Mouse (Mus musculus): ENCODE measurements around the gene Cdk2ap1. TPM values are rescaled to one million over a fixed set of nuclear protein-coding genes. Genes with fewer than 3 reads are reported as not detected.
"Not testable (repeated sequence)": the region's sequence is repeated elsewhere in the genome, so short reads cannot be mapped to it uniquely, and the experiment has no call there.

Cdk2ap1 gene
- polyA plus RNA-seq, 1 experiment: 41.5 TPM

DNA sequence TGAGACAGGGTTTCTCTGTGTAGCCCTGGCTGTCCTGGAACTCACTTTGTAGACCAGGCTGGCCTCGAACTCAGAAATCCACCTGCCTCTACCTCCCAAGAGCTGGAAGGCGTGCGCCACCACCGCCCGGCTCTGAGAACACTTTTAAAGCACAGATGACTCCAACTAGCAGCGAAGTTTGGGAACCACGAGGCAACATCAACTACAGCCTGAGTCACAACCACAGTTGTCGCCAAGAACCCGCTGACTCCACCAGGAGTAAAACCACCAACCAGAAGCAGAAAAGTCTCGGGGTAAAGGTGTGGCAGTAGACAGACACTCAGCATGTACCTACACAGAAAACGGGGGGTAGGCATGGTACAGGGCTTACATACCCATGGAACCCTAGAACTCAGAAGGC lies 52.8 kb downstream of the Cdk2ap1 start:
- no peaks in the 10 kb centered on the region for H3K27me3 ChIP-seq (ENCODE audit: control insufficient read depth, insufficient read depth, low read length)
- TF ChIP-seq CTCF (IDR thresholded peaks at IDR 0.05; ENCODE audit: control insufficient read depth, insufficient read depth, insufficient replicate concordance, low read depth, low read length) (no peak), POLR2A (IDR thresholded peaks at IDR 0.05; ENCODE audit: control insufficient read depth, low read depth, low read length) (no peak)
- H3K36me3 ChIP-seq (ENCODE audit: control insufficient read depth, insufficient read depth, low read length): peaks cover 3% of the 10 kb centered on the region; the same call in 1 of the 2 replicates
- H3K4me1 ChIP-seq (ENCODE audit: control insufficient read depth, insufficient read depth, low read length): no peaks in the 10 kb centered on the region; the same call in 1 of the 2 replicates
- H3K4me3 ChIP-seq (ENCODE audit: control insufficient read depth, low read depth, low read length): no peak overlapping the region
- no peak overlapping the region for H3K27ac ChIP-seq (ENCODE audit: control insufficient read depth, insufficient read depth, low read depth, low read length)

GRCm38 (mm10) chr5:124309155-124309554 lies 53.7 kb downstream of the Cdk2ap1 start:
- no peak overlapping the region for H3K4me3 ChIP-seq (ENCODE audit: control insufficient read depth, low read depth, low read length)
- no peaks in the 10 kb centered on the region; the same call in 1 of the 2 replicates for H3K4me1 ChIP-seq (ENCODE audit: control insufficient read depth, insufficient read depth, low read length)
- no peak overlapping the region for H3K27ac ChIP-seq (ENCODE audit: control insufficient read depth, insufficient read depth, low read depth, low read length)
- H3K27me3 ChIP-seq (ENCODE audit: control insufficient read depth, insufficient read depth, low read length): no peaks in the 10 kb centered on the region
- H3K36me3 ChIP-seq (ENCODE audit: control insufficient read depth, insufficient read depth, low read length): peaks cover 3% of the 10 kb centered on the region; the same call in 1 of the 2 replicates
- TF ChIP-seq POLR2A (IDR thresholded peaks at IDR 0.05; ENCODE audit: control insufficient read depth, low read depth, low read length): no peak
- TF ChIP-seq CTCF (IDR thresholded peaks at IDR 0.05; ENCODE audit: control insufficient read depth, insufficient read depth, insufficient replicate concordance, low read depth, low read length): no peak

DNA sequence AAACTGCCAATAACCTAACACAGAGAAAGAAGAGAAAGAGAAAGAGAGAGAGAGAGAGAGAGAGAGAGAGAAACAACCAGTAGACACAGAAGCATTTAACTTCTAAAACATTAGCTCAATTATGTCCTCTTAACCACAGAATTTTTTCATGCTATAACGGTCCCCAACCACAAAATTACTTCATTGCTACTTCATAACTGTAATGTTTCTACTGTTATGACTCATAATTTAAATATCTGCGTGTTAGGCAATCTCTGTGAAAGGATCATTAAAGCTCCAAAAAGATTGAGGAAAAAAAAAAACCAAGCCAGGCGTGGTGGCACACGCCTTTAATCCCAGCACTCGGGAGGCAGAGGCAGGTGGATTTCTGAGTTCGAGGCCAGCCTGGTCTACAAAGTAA lies 60.0 kb downstream of the Cdk2ap1 start:
- H3K4me1 ChIP-seq (ENCODE audit: control insufficient read depth, insufficient read depth, low read length); H3K36me3 ChIP-seq (ENCODE audit: control insufficient read depth, insufficient read depth, low read length); H3K4me3 ChIP-seq (ENCODE audit: control insufficient read depth, low read depth, low read length); H3K27ac ChIP-seq (ENCODE audit: control insufficient read depth, insufficient read depth, low read depth, low read length); H3K27me3 ChIP-seq (ENCODE audit: control insufficient read depth, insufficient read depth, low read length): not testable (repeated sequence)

DNA sequence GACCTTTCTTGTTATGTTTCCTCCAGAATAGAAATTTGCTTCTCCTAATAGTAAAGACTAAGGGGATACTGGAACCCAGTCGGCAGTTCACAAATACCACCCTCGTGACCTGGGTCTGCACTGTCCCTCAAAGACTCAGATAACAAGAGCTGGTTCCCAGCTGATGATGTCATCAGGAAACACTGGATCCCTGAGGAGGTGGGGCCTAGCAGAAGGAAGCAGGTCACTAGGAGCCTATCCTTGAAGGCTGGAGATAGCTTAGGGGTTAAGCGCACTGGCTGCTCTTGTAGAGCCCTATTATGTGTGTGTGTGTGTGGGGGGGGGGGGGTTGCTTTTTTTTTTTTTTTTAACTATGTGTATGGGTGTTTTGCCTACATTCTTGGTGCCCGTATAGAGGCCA lies 62.8 kb downstream of the Cdk2ap1 start:
- TF ChIP-seq POLR2A (IDR thresholded peaks at IDR 0.05; ENCODE audit: control insufficient read depth, low read depth, low read length) (no peak), CTCF (IDR thresholded peaks at IDR 0.05; ENCODE audit: control insufficient read depth, insufficient read depth, insufficient replicate concordance, low read depth, low read length) (no peak)
- H3K27ac ChIP-seq (ENCODE audit: control insufficient read depth, insufficient read depth, low read depth, low read length): no peak overlapping the region
- peaks cover 2% of the 10 kb centered on the region for H3K36me3 ChIP-seq (ENCODE audit: control insufficient read depth, insufficient read depth, low read length)
- no peaks in the 10 kb centered on the region for H3K27me3 ChIP-seq (ENCODE audit: control insufficient read depth, insufficient read depth, low read length)
- no peak overlapping the region for H3K4me3 ChIP-seq (ENCODE audit: control insufficient read depth, low read depth, low read length)
- no peaks in the 10 kb centered on the region for H3K4me1 ChIP-seq (ENCODE audit: control insufficient read depth, insufficient read depth, low read length)

DNA sequence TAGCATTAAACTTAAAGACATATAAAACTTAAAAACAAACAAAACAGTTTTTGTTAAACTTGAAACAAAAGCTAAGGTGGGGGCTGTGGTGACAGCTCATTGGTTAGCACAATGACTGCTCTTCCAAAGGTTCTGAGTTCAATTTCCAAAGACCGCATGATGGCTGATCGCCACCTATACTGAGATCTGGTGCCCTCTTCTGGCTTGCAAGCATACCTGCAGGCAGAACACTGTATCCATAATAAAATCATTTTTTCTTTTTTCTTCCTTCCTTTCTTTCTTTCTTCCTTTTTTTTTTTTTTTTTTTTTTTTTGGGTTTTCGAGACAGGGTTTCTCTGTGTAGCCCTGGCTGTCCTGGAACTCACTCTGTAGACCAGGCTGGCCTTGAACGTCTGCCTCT lies 63.6 kb downstream of the Cdk2ap1 start:
- not testable (repeated sequence) for H3K36me3 ChIP-seq (ENCODE audit: control insufficient read depth, insufficient read depth, low read length); H3K4me3 ChIP-seq (ENCODE audit: control insufficient read depth, low read depth, low read length); H3K27ac ChIP-seq (ENCODE audit: control insufficient read depth, insufficient read depth, low read depth, low read length); H3K4me1 ChIP-seq (ENCODE audit: control insufficient read depth, insufficient read depth, low read length); H3K27me3 ChIP-seq (ENCODE audit: control insufficient read depth, insufficient read depth, low read length)

DNA sequence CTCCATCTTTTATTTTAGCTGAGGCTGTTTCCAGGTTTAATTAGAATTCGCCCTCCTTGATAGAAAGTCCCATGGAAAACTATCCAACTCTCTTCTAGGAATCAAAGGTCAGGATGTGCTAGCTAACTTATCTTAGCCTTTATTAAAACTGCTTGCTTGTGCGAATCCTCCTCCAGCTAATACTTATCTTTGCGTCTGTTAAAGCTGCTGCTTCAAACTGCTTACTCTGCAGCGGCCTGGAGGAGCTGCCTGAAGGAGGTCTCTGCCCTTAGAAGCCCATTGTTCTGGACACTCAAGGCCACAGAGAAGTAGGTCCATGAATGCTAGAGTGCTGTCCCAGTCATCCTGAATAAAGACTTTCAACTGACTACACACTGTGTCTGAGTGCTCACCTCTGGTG lies 66.4 kb downstream of the Cdk2ap1 start:
- Histone ChIP-seq H3K4me3 (ENCODE audit: control insufficient read depth, low read depth, low read length) (no peak overlapping the region), H3K27ac (ENCODE audit: control insufficient read depth, insufficient read depth, low read depth, low read length) (peak overlapping the region; percentile 70; the same call in 1 of the 2 replicates), H3K27me3 (ENCODE audit: control insufficient read depth, insufficient read depth, low read length) (no peaks in the 10 kb centered on the region), H3K36me3 (ENCODE audit: control insufficient read depth, insufficient read depth, low read length) (peaks cover 6% of the 10 kb centered on the region), H3K4me1 (ENCODE audit: control insufficient read depth, insufficient read depth, low read length) (no peaks in the 10 kb centered on the region)
- no peak for TF ChIP-seq CTCF (IDR thresholded peaks at IDR 0.05; ENCODE audit: control insufficient read depth, insufficient read depth, insufficient replicate concordance, low read depth, low read length)
- TF ChIP-seq POLR2A (IDR thresholded peaks at IDR 0.05; ENCODE audit: control insufficient read depth, low read depth, low read length): no peak

Other genes with a start within 250 kb of the Cdk2ap1 start
- 28.3 and 35.7 TPM in 2 replicates for gene Arl6ip4, start 247.0 kb downstream of the Cdk2ap1 start, polyA plus RNA-seq (2012; rRNA removed)
- 54.9 and 61.9 TPM in 2 replicates for gene Pitpnm2, start 113.3 kb downstream of the Cdk2ap1 start, polyA plus RNA-seq (2012; rRNA removed)
- 29.0 and 30.7 TPM in 2 replicates for gene Mphosph9, start 35.1 kb downstream of the Cdk2ap1 start, polyA plus RNA-seq (2012; rRNA removed)
- 3.9 and 4.8 TPM in 2 replicates for gene 2810006K23Rik, start 35.0 kb downstream of the Cdk2ap1 start, polyA plus RNA-seq (2012; rRNA removed)
- 38.8 and 46.6 TPM in 2 replicates for gene Sbno1, start 62.9 kb upstream of the Cdk2ap1 start, polyA plus RNA-seq (2012; rRNA removed)
- 23.4 and 24.9 TPM in 2 replicates for gene Kmt5a, start 76.8 kb upstream of the Cdk2ap1 start, polyA plus RNA-seq (2012; rRNA removed)
- 19.6 and 20.8 TPM in 2 replicates for gene Rilpl2, start 115.3 kb upstream of the Cdk2ap1 start, polyA plus RNA-seq (2012; rRNA removed)
- gene Snrnp35, start 120.1 kb upstream of the Cdk2ap1 start, polyA plus RNA-seq (2012; rRNA removed): 26.5 and 35.7 TPM in 2 replicates
- 1.5 and 1.8 TPM in 2 replicates for gene Rilpl1, start 168.3 kb upstream of the Cdk2ap1 start, polyA plus RNA-seq (2012; rRNA removed)
- 34.0 and 39.8 TPM in 2 replicates for gene Tmed2, start 177.6 kb upstream of the Cdk2ap1 start, polyA plus RNA-seq (2012; rRNA removed)
- gene Ddx55, start 189.8 kb upstream of the Cdk2ap1 start, polyA plus RNA-seq (2012; rRNA removed): 4.8 and 4.9 TPM in 2 replicates
- 13.5 and 14.0 TPM in 2 replicates for gene Eif2b1, start 216.0 kb upstream of the Cdk2ap1 start, polyA plus RNA-seq (2012; rRNA removed)
- 17.6 and 20.4 TPM in 2 replicates for gene Gtf2h3, start 216.1 kb upstream of the Cdk2ap1 start, polyA plus RNA-seq (2012; rRNA removed)